Mouse (Mus musculus) adrenal gland, adult 8-10 months (tissue): ENCODE data around the gene Irf9. TPM values are rescaled to one million over a fixed set of nuclear protein-coding genes. Genes with fewer than 3 reads are reported as not detected.

Source experiments
- DNase-seq: peaks from one replicate; pipeline ENCODE4 v3.0.0; 2022
- total RNA-seq, 4 experiments: library from RNA; stranded (reverse); gene quantifications; 2 replicates each; pipeline ENCODE4 v1.2.4; 2022

Gene Irf9
- total RNA-seq, 4 experiments from 2014 or later: 20.2 to 28.5 (median 27.6) TPM

GRCm38 (mm10) chr14:55615876-55616275 lies 12.5 kb downstream of the Irf9 start:
- no peak for DNase-seq

GRCm38 (mm10) chr14:55616844-55617243 lies 13.5 kb downstream of the Irf9 start:
- DNase-seq: no peak

GRCm38 (mm10) chr14:55617822-55618221 lies 14.5 kb downstream of the Irf9 start, which contains the start of gene Rec8:
Gene Rec8 (plus strand): TSS chr14:55618037.
- peak; percentile 47 for DNase-seq

GRCm38 (mm10) chr14:55618486-55619195 lies 15.3 kb downstream of the Irf9 start:
- no peak for DNase-seq

GRCm38 (mm10) chr14:55628077-55628827 lies 24.9 kb downstream of the Irf9 start:
- DNase-seq: no peak

- no peak for DNase-seq
These were observed 25.9 kb downstream of the Irf9 start for GRCm38 (mm10) chr14:55629312-55629711.

GRCm38 (mm10) chr14:55634874-55635522 lies 31.6 kb downstream of the Irf9 start:
- no peak for DNase-seq

- peak; percentile 84 for DNase-seq
These were observed 32.2 kb downstream of the Irf9 start, which contains the start of gene Ipo4 for GRCm38 (mm10) chr14:55635523-55636007. Gene Ipo4 (minus strand): TSS chr14:55635957.

GRCm38 (mm10) chr14:55637795-55638194 lies 34.4 kb downstream of the Irf9 start, which contains the start of gene Gm49378:
Gene Gm49378 (minus strand): TSS chr14:55637895.
- no peak for DNase-seq

GRCm38 (mm10) chr14:55640816-55641215 lies 37.4 kb downstream of the Irf9 start:
- DNase-seq: no peak

GRCm38 (mm10) chr14:55641291-55641690 lies 37.9 kb downstream of the Irf9 start:
- DNase-seq: no peak

- no peak for DNase-seq
These were observed 39.3 kb downstream of the Irf9 start for GRCm38 (mm10) chr14:55642679-55643059.

GRCm38 (mm10) chr14:55643060-55643907 lies 39.9 kb downstream of the Irf9 start, which contains the start of gene Tm9sf1:
Gene Tm9sf1 (minus strand): TSS chr14:55643806.
- DNase-seq: peak; percentile 80

- DNase-seq: no peak
These were observed 41.0 kb downstream of the Irf9 start for GRCm38 (mm10) chr14:55644261-55644888.

GRCm38 (mm10) chr14:55649884-55650283 lies 46.5 kb downstream of the Irf9 start, which contains the start of gene Tssk4:
Gene Tssk4 (plus strand): TSS chr14:55650184.
- no peak for DNase-seq

- DNase-seq: no peak
These were observed 48.2 kb downstream of the Irf9 start for GRCm38 (mm10) chr14:55651528-55651927.

GRCm38 (mm10) chr14:55656935-55657334 lies 53.6 kb downstream of the Irf9 start:
- no peak for DNase-seq

GRCm38 (mm10) chr14:55658011-55658410 lies 54.6 kb downstream of the Irf9 start:
- peak; percentile 76 for DNase-seq
